23 mouse cellular contexts compared by ENCODE assay signal in the genomic region with DNA sequence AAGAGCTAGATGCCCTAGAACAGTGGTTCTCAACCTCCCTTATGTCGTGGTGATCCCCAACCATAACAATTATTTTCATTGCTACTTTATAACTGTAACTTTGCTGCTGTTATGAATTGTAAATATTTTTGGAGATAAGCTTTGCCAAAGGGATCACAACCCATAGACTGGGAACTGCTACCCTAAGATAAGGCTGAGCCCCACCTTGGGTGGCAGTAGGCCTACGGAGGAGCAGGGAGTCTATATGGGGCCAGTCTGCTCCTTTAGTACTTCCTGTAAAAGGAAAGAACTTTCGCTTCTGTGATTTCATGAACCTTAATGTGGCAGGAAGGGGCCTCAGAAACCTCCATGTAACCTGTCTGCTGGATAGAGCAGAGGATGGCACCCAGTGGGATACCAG.
"Had no signal": no experiment of that assay in that cellular context is flagged by ENCODE, and none has a peak within 500 bp of the region (broad histone marks: within the 10 kb centered on the region; RNA-seq: fewer than 3 reads in every experiment).

No protein-coding gene starts in this region.

- DNase-seq: forebrain, postnatal 0 days; gastrocnemius, postnatal 14 days; gastrocnemius, postnatal 36 days; heart, adult 11 months; heart, adult 2 months; heart, postnatal 14 days; heart, postnatal 36 days; kidney, adult 11 months; kidney, adult 8-10 months; kidney, postnatal 10 days; kidney, postnatal 25 days; layer of hippocampus, adult 9-11 months; layer of hippocampus, postnatal 36 days; left cerebral cortex, postnatal 4 days had no signal

- H3K9ac ChIP-seq: forebrain, postnatal 0 days; heart, embryonic 13.5 days; heart, embryonic 15.5 days; hindbrain, embryonic 14.5 days; limb, embryonic 13.5 days; limb, embryonic 15.5 days; liver, embryonic 15.5 days had no signal

- H3K9me3 ChIP-seq: heart, embryonic 13.5 days; heart, embryonic 15.5 days; limb, embryonic 13.5 days; limb, embryonic 15.5 days; liver, embryonic 15.5 days had no signal

- H3K27ac ChIP-seq: heart, adult 2 months; heart, embryonic 13.5 days; heart, embryonic 15.5 days; hindbrain, embryonic 14.5 days; hindbrain, postnatal 0 days; limb, embryonic 13.5 days; limb, embryonic 15.5 days; liver, embryonic 15.5 days had no signal

- H3K4me3 ChIP-seq: heart, adult 2 months; heart, embryonic 13.5 days; heart, embryonic 15.5 days; limb, embryonic 13.5 days; limb, embryonic 15.5 days; liver, embryonic 15.5 days had no signal

- ATAC-seq: forebrain, postnatal 0 days; hindbrain, postnatal 0 days; intestine, embryonic 16.5 days had no signal

- H3K36me3 ChIP-seq: heart, embryonic 13.5 days; heart, embryonic 15.5 days; liver, embryonic 15.5 days had no signal

- H3K27me3 ChIP-seq: heart, embryonic 13.5 days; heart, embryonic 15.5 days; limb, embryonic 15.5 days; liver, embryonic 15.5 days had no signal

- H3K4me2 ChIP-seq: heart, embryonic 11.5 days; heart, embryonic 13.5 days; heart, embryonic 15.5 days; hindbrain, embryonic 14.5 days; limb, embryonic 13.5 days; limb, embryonic 15.5 days; liver, embryonic 15.5 days had no signal

- H3K4me1 ChIP-seq: heart, embryonic 15.5 days; liver, embryonic 15.5 days had no signal
